Mouse (Mus musculus) frontal cortex, postnatal 25 days (tissue): ENCODE measurements around the gene Med17.

ENCODE experiments used
- DNase-seq, 2 experiments: peaks; one replicate each; pipeline ENCODE4 v3.0.0; 2022; ENCODE audit warnings: low spot score in 2 of 2

Med17 gene

GRCm38 (mm10) chr9:15237516-15238296, 42.0 kb downstream of the Med17 start:
- no peak for DNase-seq

GRCm38 (mm10) chr9:15235986-15236385, 43.7 kb downstream of the Med17 start:
- DNase-seq = no peak

GRCm38 (mm10) chr9:15233604-15234003, 46.1 kb downstream of the Med17 start:
- DNase-seq = no peak

- no peak for DNase-seq
Observed at GRCm38 (mm10) chr9:15232445-15232844, 47.3 kb downstream of the Med17 start.

- no peak for DNase-seq
Observed at GRCm38 (mm10) chr9:15224912-15225311, 54.8 kb downstream of the Med17 start.

GRCm38 (mm10) chr9:15213695-15214094, 66.0 kb downstream of the Med17 start:
- DNase-seq = no peak

- DNase-seq = no peak
Observed at GRCm38 (mm10) chr9:15211876-15212275, 67.9 kb downstream of the Med17 start.
